Mouse (Mus musculus) gastrocnemius, adult 18-20 months (tissue): ENCODE results near the gene Egfl8. TPM values are rescaled to one million over a fixed set of nuclear protein-coding genes. Genes with fewer than 3 reads are reported as not detected.
A peak's percentile ranks its signal among the peaks of the same experiment; 100 is the strongest.

Experiments used
- DNase-seq: peaks from one replicate; pipeline ENCODE4 v3.0.0; 2021; ENCODE audit warnings: low spot score
- total RNA-seq, 2 experiments: library from RNA; stranded (reverse); gene quantifications; 2 replicates each; pipeline ENCODE4 v1.2.3; 2021

Egfl8 gene
- total RNA-seq, 2 experiments from 2014 or later: 1.6 to 3.3 TPM

DNA sequence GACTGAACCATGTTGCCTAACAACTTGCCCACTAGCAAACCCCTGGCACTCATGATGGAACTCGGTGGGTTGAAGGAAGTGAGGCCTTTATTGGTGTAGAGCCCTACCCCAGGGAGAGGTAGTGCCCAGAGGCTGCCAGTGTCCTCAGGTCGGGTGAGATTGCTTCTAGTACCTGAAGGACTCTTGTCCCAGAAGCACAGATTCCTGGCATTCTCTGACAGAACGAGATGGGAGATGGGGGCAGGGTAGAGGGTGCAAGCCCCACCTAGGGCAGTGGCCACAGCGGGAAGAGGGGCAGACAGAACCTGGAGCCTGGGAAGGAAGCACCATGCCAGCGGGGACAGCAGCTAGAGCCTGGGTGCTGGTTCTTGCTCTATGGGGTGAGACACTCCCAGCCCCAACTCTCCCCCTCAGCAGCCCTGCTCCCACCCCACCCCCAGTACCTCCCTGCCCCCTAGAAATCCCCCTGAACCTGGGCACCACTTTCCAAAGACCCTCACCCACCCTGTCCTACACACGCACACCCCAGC is 18.1 kb downstream of the Egfl8 start, which contains the start of gene Ager:
Ager (plus strand) TSS at position 297 of the 530 bp plus-strand sequence.
- no peak for DNase-seq

DNA sequence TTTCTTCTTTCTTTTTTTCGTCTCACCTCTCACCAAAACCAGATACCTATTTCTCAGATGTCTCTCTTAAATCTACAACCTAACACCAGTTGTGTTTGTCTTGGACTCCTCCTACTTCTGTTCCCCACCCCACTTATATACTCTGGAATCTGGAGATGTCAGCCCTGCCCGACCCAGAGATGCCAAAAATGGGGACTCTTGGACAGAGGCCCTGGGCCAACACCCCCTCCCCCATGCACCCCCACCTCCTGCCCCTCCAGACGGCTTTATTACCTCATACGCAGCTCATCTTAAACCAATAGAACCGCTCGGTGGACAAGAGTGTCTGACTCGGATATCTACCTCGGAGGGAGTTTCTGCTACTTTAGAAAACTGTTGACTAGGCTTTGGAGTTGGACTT is 19.7 kb downstream of the Egfl8 start:
- no peak for DNase-seq

DNA sequence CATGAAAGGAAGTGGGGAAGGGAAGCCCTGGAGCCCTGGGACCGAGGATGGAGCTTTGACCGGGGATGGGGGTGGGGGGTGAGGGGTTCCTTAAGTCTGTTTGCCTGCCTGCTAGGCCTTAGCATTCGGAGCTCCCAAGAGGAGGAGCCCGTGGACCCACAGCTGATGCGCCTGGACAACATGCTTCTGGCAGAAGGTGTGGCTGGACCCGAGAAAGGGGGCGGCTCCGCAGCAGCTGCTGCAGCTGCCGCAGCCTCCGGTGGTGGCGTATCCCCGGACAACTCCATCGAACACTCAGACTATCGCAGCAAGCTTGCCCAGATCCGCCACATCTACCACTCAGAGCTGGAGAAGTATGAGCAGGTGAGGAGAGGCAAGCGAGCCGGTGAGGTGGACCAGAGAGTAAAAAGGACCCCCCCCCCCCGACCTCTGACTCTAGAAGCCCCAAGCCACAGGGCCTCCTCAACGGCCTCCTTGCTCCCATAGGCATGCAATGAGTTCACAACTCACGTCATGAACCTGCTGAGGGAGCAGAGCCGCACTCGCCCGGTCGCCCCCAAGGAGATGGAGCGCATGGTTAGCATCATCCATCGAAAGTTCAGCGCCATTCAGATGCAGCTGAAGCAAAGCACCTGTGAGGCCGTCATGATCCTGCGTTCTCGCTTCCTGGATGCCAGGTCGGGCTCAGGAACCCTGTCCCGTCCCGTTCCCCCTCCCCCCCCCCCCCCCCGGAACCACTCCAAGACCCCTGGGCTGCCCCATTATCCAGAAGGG is 21.8 kb downstream of the Egfl8 start:
- DNase-seq: no peak

DNA sequence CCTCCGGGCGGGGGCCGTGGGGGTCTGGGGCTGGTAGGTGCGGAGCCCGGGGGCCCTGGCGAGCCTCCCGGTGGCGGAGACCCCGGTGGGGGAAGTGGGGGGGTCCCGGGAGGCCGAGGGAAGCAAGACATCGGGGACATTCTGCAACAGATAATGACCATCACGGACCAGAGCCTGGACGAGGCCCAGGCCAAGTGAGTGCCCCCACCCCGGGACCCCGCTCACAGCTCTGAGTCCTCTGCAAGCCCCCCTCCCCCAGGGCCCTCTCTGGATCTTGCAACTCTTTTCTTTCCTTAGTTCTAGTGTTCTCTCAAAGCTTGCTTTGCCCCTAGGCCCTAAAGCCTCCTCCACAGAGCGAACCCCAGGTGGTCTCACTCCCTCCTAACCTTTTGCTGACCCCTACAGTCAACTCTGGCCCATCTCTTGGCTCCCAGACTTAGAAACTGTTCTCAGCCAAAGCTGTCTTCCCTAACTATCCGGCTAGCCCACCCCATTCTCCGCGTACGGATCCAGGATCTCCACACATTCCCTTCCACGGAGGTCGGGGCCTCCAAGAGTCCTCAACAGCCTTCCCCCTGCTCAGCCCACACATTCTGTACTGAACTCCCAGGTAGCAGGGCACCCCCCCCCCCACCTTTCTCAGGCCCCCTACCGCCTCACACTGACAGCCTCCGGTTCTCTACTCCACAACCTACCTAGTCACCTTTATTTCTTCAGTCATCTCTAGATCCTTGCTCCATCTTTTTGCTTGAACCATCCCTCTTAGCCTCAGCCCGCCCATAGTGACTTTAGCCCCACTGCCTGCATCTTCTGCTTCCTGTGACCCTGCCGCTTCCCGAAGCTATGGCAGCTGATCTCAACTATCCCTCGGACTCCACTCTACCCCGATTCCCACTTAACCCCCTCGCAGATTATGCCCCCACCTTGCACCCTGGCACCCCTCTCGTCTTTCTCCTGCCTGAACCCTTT is 22.9 kb downstream of the Egfl8 start:
- no peak for DNase-seq

DNA sequence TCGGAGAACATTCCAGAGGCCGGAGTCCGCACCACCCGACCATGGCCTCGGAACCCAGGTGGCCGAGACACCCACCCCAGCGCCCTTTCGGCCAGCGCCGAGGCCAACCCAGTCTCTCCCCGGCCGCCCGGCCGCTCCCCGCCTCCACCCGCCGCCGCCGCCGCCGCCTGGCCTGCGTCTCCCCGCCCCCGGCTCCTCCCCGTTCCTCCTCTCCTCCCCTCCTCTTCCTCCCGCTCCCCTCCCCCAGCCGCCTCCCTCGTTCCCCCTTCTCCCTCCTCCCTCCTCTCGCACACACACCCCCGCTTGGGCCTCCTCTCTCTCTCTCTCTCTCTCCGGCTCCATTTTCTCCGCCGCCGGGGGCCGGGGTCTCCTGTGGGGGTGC is 23.8 kb downstream of the Egfl8 start:
- peak; percentile 87 for DNase-seq

DNA sequence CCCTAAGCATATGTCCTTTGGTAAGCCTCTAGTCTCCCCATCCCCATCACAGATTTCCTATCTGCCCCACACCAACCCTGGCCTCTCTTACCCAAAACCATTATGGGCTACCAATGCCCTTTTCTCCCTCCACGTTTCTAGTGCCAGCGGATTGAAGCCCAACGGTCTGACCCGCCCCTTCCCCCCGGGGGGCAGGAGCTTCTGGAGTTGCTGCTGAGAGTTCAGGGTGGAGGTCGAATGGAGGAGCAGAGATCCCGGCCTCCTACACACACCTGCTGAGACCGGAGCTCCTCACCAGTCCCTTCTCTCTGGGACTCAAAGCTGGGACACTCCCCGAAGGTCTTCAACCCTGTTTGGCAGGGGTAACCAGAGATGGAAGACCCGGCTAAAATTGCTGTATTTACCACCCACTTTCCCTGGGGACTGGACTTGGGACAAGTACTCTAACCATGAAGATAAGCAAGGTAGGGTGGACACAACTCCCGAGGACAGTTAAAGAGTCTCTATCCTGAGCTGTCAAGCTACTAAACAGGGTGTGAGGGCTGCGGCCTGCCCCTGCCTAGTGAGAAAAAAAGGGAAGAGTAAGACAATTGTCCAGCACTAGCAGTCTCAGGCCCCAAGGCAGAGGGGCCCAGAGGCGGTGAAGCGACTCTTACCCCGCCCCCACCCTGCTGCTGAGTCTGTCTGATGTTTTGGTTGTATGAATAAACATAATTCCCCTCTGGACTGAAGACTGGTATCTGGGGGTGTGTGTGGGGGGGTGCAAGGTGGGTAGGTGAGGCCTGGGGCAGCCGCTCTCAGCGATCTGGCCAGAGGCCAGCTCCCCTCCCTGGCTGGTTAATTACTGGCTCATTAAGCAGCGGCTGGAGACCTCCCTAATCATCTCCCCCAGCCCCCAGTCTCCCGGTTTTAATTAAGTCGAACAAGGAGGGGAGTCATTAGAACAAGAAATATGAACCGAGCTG is 24.5 kb downstream of the Egfl8 start, which contains the start of gene Pbx2:
Pbx2 (plus strand) TSS at position 238 of the 965 bp plus-strand sequence.
- no peak for DNase-seq

DNA sequence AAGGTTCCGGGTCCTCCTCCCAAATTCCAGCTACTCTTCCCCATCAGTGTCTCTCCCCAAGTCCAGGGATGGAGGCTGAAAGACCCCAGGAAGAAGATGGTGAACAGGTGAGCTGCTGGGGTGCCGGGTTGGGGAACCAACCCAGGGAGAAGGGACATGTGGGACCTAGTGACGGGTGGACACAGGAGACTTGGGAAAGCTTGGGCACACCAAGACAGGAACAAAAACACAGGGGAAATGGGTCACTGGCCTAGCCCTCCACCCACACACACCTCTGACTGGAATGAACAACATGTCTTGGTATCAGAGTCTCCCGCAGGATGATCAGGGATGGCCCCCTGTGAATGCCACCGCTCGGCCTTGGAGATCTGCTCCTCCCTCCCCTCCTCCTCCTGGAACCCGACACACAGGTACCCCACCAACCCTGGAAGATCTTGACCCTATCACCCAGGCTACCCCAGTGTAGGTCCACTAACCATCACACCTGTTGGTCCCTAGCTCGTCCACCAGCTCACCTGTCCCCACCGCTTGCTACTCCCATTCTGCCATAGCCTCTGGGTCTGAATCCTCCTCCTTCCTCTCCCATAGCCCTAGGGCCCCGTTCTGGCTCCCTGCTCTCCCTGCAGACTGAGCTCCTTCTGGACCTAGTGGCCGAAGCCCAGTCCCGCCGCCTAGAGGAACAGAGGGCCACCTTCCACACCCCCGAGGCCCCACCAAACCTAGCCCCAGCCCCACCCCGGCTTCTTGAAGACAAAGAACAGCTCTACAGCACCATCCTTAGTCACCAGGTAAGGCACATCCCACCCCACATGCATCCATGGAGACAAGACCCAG is 25.4 kb downstream of the Egfl8 start:
- no peak for DNase-seq

DNA sequence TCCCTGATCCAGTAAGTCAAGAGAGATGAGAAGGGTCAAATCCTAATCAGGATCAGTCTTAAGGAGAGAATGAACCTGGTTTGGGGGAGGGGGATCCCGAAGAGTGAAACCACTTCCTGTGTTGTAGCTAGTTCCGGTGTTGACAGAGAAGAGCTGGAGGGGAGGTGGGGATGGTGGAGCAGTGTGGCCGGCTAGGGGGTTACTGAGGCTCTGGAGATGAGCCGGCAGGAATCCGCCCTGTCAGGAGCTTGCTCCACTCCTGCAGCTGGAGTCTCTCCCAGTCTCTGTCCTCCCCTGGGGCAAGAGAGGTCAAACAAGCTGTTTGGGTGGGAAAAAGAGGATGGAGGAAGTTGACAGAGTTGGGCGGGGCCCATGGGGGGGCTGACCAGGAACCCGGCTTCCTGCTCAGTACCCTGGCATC is 26.1 kb downstream of the Egfl8 start, which contains the start of gene Gpsm3:
Gpsm3 (plus strand) TSS at position 126 of the 421 bp plus-strand sequence.
- DNase-seq: peak; percentile 81

DNA sequence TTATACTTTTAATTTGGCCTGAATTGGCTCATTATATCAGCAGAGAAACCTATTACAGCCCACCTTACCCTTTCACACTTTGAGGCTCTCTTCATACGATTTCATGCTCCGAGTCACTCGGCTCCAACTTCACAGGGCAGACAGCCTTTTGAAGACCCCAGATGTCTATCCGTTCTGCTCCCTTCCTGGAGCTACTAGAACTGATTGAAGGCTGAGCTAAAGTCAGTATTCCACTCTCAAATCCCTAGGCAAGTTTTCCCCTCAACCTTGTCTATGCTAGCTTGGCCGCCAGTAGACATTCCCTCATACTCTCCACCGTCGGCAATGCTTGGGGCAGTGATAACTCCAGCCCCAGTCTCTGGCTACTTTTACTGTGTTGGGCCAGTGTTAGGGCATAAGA is 26.6 kb downstream of the Egfl8 start:
- DNase-seq: no peak

DNA sequence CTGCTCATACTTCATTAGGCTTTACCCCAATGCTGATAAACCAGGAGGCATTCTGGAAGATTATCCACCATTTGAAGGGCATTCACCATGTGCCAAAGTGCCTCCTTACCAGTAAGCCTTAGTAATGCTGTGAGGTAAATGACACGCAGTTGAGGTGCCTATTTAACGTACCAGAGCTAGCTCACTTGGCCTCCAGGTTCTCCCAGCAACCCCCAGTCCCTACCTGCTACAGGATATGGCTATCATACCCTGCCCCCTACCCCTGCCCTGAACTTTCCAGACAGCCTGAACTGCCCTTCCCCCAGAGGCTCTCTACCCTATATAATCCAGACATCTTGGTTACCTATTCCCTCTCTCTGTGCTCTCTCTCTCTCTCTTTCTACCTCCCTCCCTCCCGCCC is 27.0 kb downstream of the Egfl8 start:
- DNase-seq: no peak

DNA sequence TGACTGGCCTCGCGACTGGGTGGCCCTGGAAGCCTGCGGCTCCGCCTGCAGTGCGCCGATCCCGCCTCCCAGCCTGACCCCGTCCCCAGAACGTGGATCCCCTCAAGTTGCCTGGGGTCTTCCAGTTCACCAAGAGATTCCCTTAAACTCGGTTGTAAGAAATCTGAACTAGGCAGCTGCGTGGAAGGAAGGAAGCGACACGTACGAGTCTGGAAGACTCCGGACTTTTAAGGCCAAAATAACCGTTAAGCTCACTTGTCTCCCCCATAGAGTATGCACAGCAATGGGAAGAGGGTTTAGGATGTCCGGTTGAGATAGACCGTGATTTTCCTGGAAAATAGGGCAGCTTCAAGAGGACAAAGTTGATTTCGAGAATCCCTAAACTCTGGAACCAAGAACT is 28.0 kb downstream of the Egfl8 start:
- DNase-seq: no peak

DNA sequence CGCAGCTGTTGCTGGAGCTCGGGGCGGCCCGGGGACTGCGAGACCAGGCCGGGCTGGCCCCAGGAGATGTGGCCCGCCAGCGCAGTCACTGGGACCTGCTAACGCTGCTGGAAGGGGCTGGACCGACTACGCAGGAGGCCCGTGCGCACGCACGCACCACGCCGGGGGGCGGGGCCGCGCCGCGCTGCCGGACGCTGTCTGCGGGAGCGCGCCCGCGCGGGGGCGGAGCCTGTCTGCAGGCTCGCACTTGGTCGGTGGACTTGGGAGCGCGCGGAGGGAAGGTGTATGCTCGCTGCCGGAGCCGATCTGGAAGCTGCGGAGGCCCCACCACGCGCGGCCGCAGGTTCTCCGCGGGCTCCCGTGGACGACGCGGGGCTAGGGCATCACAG is 28.4 kb downstream of the Egfl8 start:
- peak; percentile 95 for DNase-seq

DNA sequence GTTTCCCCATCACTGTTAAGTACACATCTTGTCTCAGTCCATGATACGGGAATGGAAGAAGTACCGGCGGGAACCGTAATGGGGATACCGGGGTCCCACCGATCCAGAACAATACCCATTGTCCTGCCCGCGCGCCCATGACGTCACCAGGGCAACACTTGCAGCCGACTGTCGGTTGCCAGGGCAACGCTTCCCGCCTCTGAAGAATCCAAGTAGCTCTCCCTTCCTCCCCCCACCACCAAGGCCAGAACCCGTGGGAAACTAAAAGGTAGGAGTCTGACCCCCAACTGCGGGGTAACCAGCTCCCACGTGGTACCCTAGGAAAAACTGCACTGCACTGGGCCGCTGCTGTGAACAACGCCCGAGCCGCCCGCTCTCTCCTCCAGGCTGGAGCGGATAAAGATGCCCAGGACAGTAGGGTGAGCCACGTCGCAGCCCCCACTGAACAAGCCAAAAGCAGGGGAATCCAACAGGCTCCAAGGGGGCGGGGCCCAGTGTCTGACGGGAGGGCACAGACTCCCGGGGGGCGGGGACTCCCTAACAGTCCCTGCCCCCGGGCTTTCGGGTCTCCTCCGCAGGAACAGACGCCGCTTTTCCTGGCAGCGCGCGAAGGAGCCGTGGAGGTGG is 28.9 kb downstream of the Egfl8 start:
- peak; percentile 59 for DNase-seq

DNA sequence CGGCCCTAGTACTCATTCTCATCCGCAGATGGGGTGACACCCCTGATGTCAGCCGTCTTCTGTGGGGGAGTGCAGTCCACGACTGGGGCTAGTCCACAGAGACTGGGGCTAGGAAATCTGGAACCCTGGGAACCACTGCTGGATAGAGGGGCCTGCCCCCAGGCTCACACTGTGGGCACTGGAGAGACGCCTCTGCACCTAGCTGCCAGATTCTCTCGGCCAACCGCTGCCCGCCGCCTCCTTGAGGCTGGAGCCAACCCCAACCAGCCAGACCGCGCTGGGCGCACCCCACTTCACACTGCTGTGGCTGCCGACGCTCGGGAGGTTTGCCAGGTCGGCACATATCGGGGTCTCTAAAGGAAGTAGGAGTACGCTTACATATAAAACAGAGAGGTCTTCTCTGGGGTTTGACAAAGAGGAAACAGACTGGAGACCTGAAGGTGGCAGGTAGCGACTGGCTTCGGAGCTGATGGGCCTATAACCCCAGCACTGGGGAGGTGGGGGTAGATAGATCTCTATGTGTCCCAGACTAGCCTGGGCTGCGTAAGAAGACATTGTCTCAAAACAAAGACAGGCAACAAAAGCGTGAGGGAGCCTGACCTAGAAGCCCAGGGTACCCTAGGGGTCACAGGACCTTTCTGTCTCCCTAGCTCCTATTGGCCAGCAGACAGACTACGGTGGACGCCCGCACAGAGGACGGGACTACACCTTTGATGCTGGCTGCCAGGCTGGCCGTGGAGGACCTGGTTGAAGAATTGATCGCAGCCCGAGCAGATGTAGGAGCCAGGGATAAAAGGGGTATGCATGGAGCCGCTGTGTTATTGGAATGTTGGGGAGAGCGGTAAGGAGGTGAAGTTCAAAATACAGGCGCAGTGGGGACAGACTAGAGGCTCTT is 29.6 kb downstream of the Egfl8 start:
- DNase-seq: no peak

DNA sequence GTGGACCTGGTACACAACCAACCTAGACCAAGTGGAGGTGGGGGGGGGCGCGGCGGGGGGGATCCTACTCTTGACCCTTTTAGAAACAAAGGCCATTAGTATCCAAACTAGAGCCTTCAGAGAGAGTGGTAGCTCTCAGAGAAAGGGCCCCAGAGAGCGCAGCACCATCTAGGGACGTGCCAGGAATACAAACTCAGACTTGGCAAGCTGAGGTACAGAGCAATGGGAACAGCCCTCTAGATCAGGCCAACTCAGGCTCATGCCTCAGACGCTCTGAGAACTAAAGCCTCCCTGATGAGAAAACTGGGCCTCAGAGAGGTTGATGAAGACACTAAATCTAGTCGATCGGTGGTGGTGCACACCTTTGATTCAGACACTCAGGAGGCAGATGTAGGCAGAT is 30.6 kb downstream of the Egfl8 start:
- DNase-seq: no peak

DNA sequence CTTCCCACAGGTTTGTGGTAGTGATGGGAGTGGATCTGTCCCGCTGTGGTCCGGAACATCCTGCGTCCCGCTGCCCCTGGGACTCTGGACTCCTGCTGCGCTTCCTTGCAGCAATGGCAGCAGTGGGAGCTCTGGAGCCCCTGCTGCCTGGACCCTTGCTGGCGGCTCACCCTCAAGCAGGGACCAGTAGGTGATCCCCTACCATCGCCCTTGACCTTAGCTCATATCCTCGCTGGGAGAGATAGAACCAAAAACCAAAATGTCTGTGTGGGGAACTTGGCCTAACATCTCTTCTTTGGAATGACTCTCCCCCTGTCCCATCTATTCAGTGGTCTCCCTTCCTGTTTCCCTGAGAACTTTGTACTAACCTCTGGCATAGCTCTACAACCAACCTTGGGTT is 32.0 kb downstream of the Egfl8 start:
- no peak for DNase-seq

DNA sequence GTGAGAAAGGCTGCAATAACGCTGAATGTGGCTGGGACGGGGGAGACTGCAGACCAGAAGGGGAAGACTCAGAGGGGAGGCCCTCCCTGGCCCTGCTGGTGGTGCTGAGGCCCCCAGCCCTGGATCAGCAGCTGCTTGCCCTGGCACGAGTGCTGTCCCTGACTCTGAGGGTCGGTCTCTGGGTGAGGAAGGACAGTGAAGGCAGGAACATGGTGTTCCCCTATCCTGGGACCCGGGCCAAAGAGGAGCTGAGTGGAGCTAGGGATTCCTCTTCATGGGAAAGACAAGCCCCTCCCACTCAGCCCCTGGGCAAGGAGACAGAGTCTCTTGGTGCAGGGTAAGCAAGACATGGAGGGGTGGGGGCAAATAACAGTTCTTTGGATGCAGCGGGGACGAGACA is 32.4 kb downstream of the Egfl8 start:
- DNase-seq: peak; percentile 42

DNA sequence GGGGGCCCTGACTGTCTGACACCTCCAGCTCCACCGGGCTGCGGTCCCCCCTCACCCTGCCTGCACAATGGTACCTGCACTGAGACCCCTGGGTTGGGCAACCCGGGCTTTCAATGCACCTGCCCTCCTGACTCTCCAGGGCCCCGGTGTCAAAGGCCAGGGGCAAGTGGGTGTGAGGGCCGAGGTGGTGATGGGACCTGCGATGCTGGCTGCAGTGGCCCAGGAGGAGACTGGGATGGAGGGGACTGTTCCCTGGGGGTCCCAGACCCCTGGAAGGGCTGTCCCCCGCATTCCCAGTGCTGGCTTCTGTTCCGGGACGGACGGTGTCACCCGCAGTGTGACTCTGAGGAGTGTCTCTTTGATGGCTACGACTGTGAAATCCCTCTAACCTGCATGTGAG is 33.2 kb downstream of the Egfl8 start:
- DNase-seq: no peak
